Mouse (Mus musculus) heart, postnatal 0 days (tissue): ENCODE results near the gene Tuba1a. TPM values are rescaled to one million over a fixed set of nuclear protein-coding genes. Genes with fewer than 3 reads are reported as not detected.

Experiments
- ATAC-seq: fragments of 200-750 bp; cut with Nextera tagmentation; 2 replicates; pipeline ENCODE4 v1.8.0; 2017; ENCODE audit warnings: low read depth, moderate number of reproducible peaks, moderate library complexity; ENCODE audit not compliant: insufficient read depth
- DNase-seq: peaks from one replicate; pipeline ENCODE4 v3.0.0-alpha.2; 2016; ENCODE audit warnings: low spot score
- H3K27ac ChIP-seq: fragments of 300-500 bp; sonication (generic); 2 replicates; pipeline ENCODE4 v1.5.1; 2014; ENCODE audit warnings: low read depth, mild to moderate bottlenecking
- H3K27me3 ChIP-seq: fragments of 300-500 bp; sonication (generic); 2 replicates; pipeline ENCODE4 v1.6.1; 2014; ENCODE audit warnings: low read length, mixed read lengths; ENCODE audit not compliant: control insufficient read depth, insufficient read depth
- H3K36me3 ChIP-seq: fragments of 300-500 bp; sonication (generic); replicated peaks from 2 replicates; pipeline ENCODE4 v1.6.1; 2014; ENCODE audit warnings: low read length, mixed read lengths; ENCODE audit not compliant: control insufficient read depth, insufficient read depth
- H3K4me1 ChIP-seq: fragments of 300-500 bp; sonication (generic); 2 replicates; pipeline ENCODE4 v1.6.1; 2014; ENCODE audit warnings: antibody characterized with exemption; ENCODE audit not compliant: control insufficient read depth, insufficient read depth
- H3K4me2 ChIP-seq: fragments of 300-500 bp; sonication (generic); 2 replicates; pipeline ENCODE4 v1.6.1; 2014; ENCODE audit warnings: low read depth, mild to moderate bottlenecking, low read length, moderate library complexity
- H3K4me3 ChIP-seq: fragments of 300-500 bp; sonication (generic); 2 replicates; pipeline ENCODE4 v1.5.1; 2014; ENCODE audit warnings: low read depth, low read length
- H3K9ac ChIP-seq: fragments of 300-500 bp; sonication (generic); replicated peaks from 2 replicates; pipeline ENCODE4 v1.6.1; 2014; ENCODE audit warnings: low read depth, low read length, mixed read lengths
- H3K9me3 ChIP-seq: fragments of 300-500 bp; sonication (generic); replicated peaks from 2 replicates; pipeline ENCODE4 v1.6.1; 2016; ENCODE audit warnings: low read length; ENCODE audit not compliant: control insufficient read depth
- CTCF ChIP-seq: IDR thresholded peaks from 2 replicates; pipeline ENCODE4 v1.5.1; 2016; ENCODE audit warnings: antibody characterized with exemption, control low read depth, low read depth
- EP300 ChIP-seq: IDR thresholded peaks from 2 replicates; pipeline ENCODE4 v1.6.1; 2016; ENCODE audit warnings: antibody characterized with exemption, low read depth
- WGBS: fragments of 180-500 bp; shearing (Covaris S2); extraction: QIAGEN DNeasy Blood & Tissue Kit; methylation state at CpG from one replicate; pipeline ENCODE4 v1.1.7; 2014; 5-methylcytosine and 5-hydroxymethylcytosine counted together
- polyA plus RNA-seq: library from polyadenylated mRNA; unstranded; fragments of >200 nt; fragmentation: Nextera tagmentation; extraction: Ambion mirVana; gene quantifications from 2 replicates; pipeline ENCODE4 v1.2.1, GENCODE M21; 2015
- total RNA-seq: library from RNA; depleted of rRNA; stranded (reverse); fragments of >200 nt; gene quantifications from 2 replicates; pipeline ENCODE4 v1.2.3, GENCODE M21; 2014; ENCODE audit warnings: low replicate concordance

The Tuba1a gene
- total and polyA plus RNA-seq, 2 experiments from 2014 or later = 408 to 1,016 TPM

- Histone ChIP-seq H3K9ac (peak overlapping the region; percentile 25; the same call in 1 of the 2 replicates), H3K36me3 (no peaks in the 10 kb centered on the region), H3K4me1 (peaks cover 26% of the 10 kb centered on the region), H3K9me3 (no peaks in the 10 kb centered on the region), H3K27me3 (no peaks in the 10 kb centered on the region), H3K4me2 (peak overlapping the region; percentile 11), H3K4me3 (no peak overlapping the region; the same call in 1 of the 2 replicates), H3K27ac (peak overlapping the region; percentile 93)
- DNase-seq (peak; percentile 88), ATAC-seq (peak; percentile 86)
- TF ChIP-seq EP300 (no peak), CTCF (no peak)
- WGBS = 10% methylated on average over 13 of the region's 13 CpGs
Measured at GRCm38 (mm10) chr15:98997938-98998774, 44.7 kb upstream of the Tuba1a start.

GRCm38 (mm10) chr15:98996840-98997239, 43.3 kb upstream of the Tuba1a start:
- Histone ChIP-seq H3K4me2 (no peak overlapping the region), H3K4me3 (no peak overlapping the region), H3K9ac (no peak overlapping the region), H3K27me3 (no peaks in the 10 kb centered on the region), H3K36me3 (no peaks in the 10 kb centered on the region), H3K9me3 (no peaks in the 10 kb centered on the region), H3K27ac (no peak overlapping the region), H3K4me1 (peaks cover 26% of the 10 kb centered on the region)
- TF ChIP-seq EP300 (no peak), CTCF (no peak)
- ATAC-seq = no peak
- WGBS = 78% methylated on average over 7 of the region's 7 CpGs
- no peak for DNase-seq

GRCm38 (mm10) chr15:98994957-98995520, 41.5 kb upstream of the Tuba1a start:
- peaks cover 20% of the 10 kb centered on the region for H3K4me1 ChIP-seq
- ATAC-seq = no peak
- no peaks in the 10 kb centered on the region for H3K9me3 ChIP-seq
- H3K27ac ChIP-seq = no peak overlapping the region
- TF ChIP-seq EP300 (no peak), CTCF (no peak)
- H3K9ac ChIP-seq = no peak overlapping the region
- no peak overlapping the region for H3K4me3 ChIP-seq
- no peaks in the 10 kb centered on the region for H3K27me3 ChIP-seq
- H3K4me2 ChIP-seq = no peak overlapping the region
- no peaks in the 10 kb centered on the region for H3K36me3 ChIP-seq
- WGBS = 77% methylated on average over 9 of the region's 9 CpGs
- no peak for DNase-seq

- no peak overlapping the region for H3K4me3 ChIP-seq
- 1% methylated on average over 11 of the region's 11 CpGs for WGBS
- no peaks in the 10 kb centered on the region for H3K36me3 ChIP-seq
- DNase-seq = peak; percentile 93
- peak overlapping the region; percentile 71; the same call in 1 of the 2 replicates for H3K4me2 ChIP-seq
- peak overlapping the region; percentile 54 for H3K9ac ChIP-seq
- ATAC-seq = peak; percentile 21; the same call in 1 of the 2 replicates
- TF ChIP-seq CTCF = peak; percentile 93
- no peak for TF ChIP-seq EP300
- H3K27ac ChIP-seq = peak overlapping the region; percentile 99
- peaks cover 15% of the 10 kb centered on the region for H3K4me1 ChIP-seq
- H3K9me3 ChIP-seq = no peaks in the 10 kb centered on the region
- no peaks in the 10 kb centered on the region for H3K27me3 ChIP-seq
Measured at GRCm38 (mm10) chr15:98993865-98994264, 40.4 kb upstream of the Tuba1a start.

GRCm38 (mm10) chr15:98993093-98993793, 39.7 kb upstream of the Tuba1a start:
- peak overlapping the region; percentile 39 for H3K4me3 ChIP-seq
- WGBS = 5% methylated on average over 35 of the region's 35 CpGs
- no peaks in the 10 kb centered on the region for H3K36me3 ChIP-seq
- H3K4me2 ChIP-seq = peak overlapping the region; percentile 71
- H3K27me3 ChIP-seq = no peaks in the 10 kb centered on the region
- H3K9me3 ChIP-seq = no peaks in the 10 kb centered on the region
- peaks cover 13% of the 10 kb centered on the region; the same call in 1 of the 2 replicates for H3K4me1 ChIP-seq
- peak overlapping the region; percentile 99 for H3K27ac ChIP-seq
- TF ChIP-seq EP300 = peak; percentile 59; the same call in 1 of the 2 replicates
- TF ChIP-seq CTCF = peak; percentile 98
- H3K9ac ChIP-seq = peak overlapping the region; percentile 54
- ATAC-seq (peak; percentile 91), DNase-seq (peak; percentile 93)
